Mouse (Mus musculus): ENCODE measurements at regions not wholly inside any gene's neighbourhood (a gene's known extent, or its start where the extent isn't known, plus 50 kb on each side); places are given as distances from the start of the nearest gene placed in this dataset.

- Histone ChIP-seq H3K4me1 (ENCODE audit: control insufficient read depth, insufficient read depth, low read length) (peaks cover 2% of the 10 kb centered on the region), H3K4me3 (replicated peaks; ENCODE audit: control insufficient read depth, low read depth, low read length) (no peak overlapping the region), H3K27ac (ENCODE audit: control insufficient read depth, insufficient read depth, low read depth, low read length, poor library complexity) (no peak overlapping the region)
- WGBS, result 31% methylated on average over 3 of the region's 3 CpGs
- TF ChIP-seq POLR2A (IDR thresholded peaks at IDR 0.05; ENCODE audit: borderline replicate concordance, control insufficient read depth, low read depth, low read length) (no peak), CTCF (IDR thresholded peaks at IDR 0.05; ENCODE audit: control insufficient read depth, insufficient read depth, low read length) (no peak)
These were observed 186.3 kb upstream of the Mvb12b start for GRCm38 (mm10) chr2:34074066-34074465.

- TF ChIP-seq CTCF (IDR thresholded peaks at IDR 0.05; ENCODE audit: control insufficient read depth, insufficient read depth, low read length) (no peak), POLR2A (IDR thresholded peaks at IDR 0.05; ENCODE audit: borderline replicate concordance, control insufficient read depth, low read depth, low read length) (no peak)
- Histone ChIP-seq H3K4me3 (replicated peaks; ENCODE audit: control insufficient read depth, low read depth, low read length) (no peak overlapping the region), H3K4me1 (ENCODE audit: control insufficient read depth, insufficient read depth, low read length) (no peaks in the 10 kb centered on the region), H3K27ac (ENCODE audit: control insufficient read depth, insufficient read depth, low read depth, low read length, poor library complexity) (no peak overlapping the region)
- WGBS, result 90% methylated on average over 13 of the region's 13 CpGs
These were observed 177.8 kb upstream of the Mvb12b start for GRCm38 (mm10) chr2:34065592-34065991.

GRCm38 (mm10) chr2:34065090-34065489 lies 177.3 kb upstream of the Mvb12b start:
- Histone ChIP-seq H3K4me3 (replicated peaks; ENCODE audit: control insufficient read depth, low read depth, low read length) (no peak overlapping the region), H3K27ac (ENCODE audit: control insufficient read depth, insufficient read depth, low read depth, low read length, poor library complexity) (no peak overlapping the region), H3K4me1 (ENCODE audit: control insufficient read depth, insufficient read depth, low read length) (no peaks in the 10 kb centered on the region)
- TF ChIP-seq CTCF (IDR thresholded peaks at IDR 0.05; ENCODE audit: control insufficient read depth, insufficient read depth, low read length), result no peak
- TF ChIP-seq POLR2A (IDR thresholded peaks at IDR 0.05; ENCODE audit: borderline replicate concordance, control insufficient read depth, low read depth, low read length), result no peak
- 45% methylated on average over 10 of the region's 10 CpGs for WGBS

GRCm38 (mm10) chr2:34056552-34056951 lies 168.8 kb upstream of the Mvb12b start:
- no peaks in the 10 kb centered on the region for H3K4me1 ChIP-seq (ENCODE audit: control insufficient read depth, insufficient read depth, low read length)
- TF ChIP-seq POLR2A (IDR thresholded peaks at IDR 0.05; ENCODE audit: borderline replicate concordance, control insufficient read depth, low read depth, low read length) (no peak), CTCF (IDR thresholded peaks at IDR 0.05; ENCODE audit: control insufficient read depth, insufficient read depth, low read length) (no peak)
- 80% methylated on average over 13 of the region's 13 CpGs for WGBS
- no peak overlapping the region for H3K4me3 ChIP-seq (replicated peaks; ENCODE audit: control insufficient read depth, low read depth, low read length)
- no peak overlapping the region for H3K27ac ChIP-seq (ENCODE audit: control insufficient read depth, insufficient read depth, low read depth, low read length, poor library complexity)

GRCm38 (mm10) chr2:34043064-34043463 lies 155.3 kb upstream of the Mvb12b start:
- Histone ChIP-seq H3K4me3 (replicated peaks; ENCODE audit: control insufficient read depth, low read depth, low read length) (no peak overlapping the region), H3K4me1 (ENCODE audit: control insufficient read depth, insufficient read depth, low read length) (no peaks in the 10 kb centered on the region), H3K27ac (ENCODE audit: control insufficient read depth, insufficient read depth, low read depth, low read length, poor library complexity) (no peak overlapping the region)
- 56% methylated on average over 5 of the region's 5 CpGs for WGBS
- TF ChIP-seq CTCF (IDR thresholded peaks at IDR 0.05; ENCODE audit: control insufficient read depth, insufficient read depth, low read length) (no peak), POLR2A (IDR thresholded peaks at IDR 0.05; ENCODE audit: borderline replicate concordance, control insufficient read depth, low read depth, low read length) (no peak)

- H3K4me3 ChIP-seq (replicated peaks; ENCODE audit: control insufficient read depth, low read depth, low read length), result no peak overlapping the region
- no peak overlapping the region for H3K27ac ChIP-seq (ENCODE audit: control insufficient read depth, insufficient read depth, low read depth, low read length, poor library complexity)
- TF ChIP-seq POLR2A (IDR thresholded peaks at IDR 0.05; ENCODE audit: borderline replicate concordance, control insufficient read depth, low read depth, low read length), result no peak
- no peak for TF ChIP-seq CTCF (IDR thresholded peaks at IDR 0.05; ENCODE audit: control insufficient read depth, insufficient read depth, low read length)
- WGBS, result 6% methylated on average over 7 of the region's 7 CpGs
- H3K4me1 ChIP-seq (ENCODE audit: control insufficient read depth, insufficient read depth, low read length), result no peaks in the 10 kb centered on the region
These were observed 154.6 kb upstream of the Mvb12b start for GRCm38 (mm10) chr2:34042336-34042735.

- no peak overlapping the region for H3K27ac ChIP-seq (ENCODE audit: control insufficient read depth, insufficient read depth, low read depth, low read length, poor library complexity)
- WGBS, result 68% methylated on average over 8 of the region's 8 CpGs
These were observed 151.2 kb upstream of the Mvb12b start for GRCm38 (mm10) chr2:34038982-34039381.

GRCm38 (mm10) chr2:34033212-34033611 lies 145.5 kb upstream of the Mvb12b start:
- no peaks in the 10 kb centered on the region for H3K4me1 ChIP-seq (ENCODE audit: control insufficient read depth, insufficient read depth, low read length)
- WGBS, result 42% methylated on average over 11 of the region's 11 CpGs
- H3K4me3 ChIP-seq (replicated peaks; ENCODE audit: control insufficient read depth, low read depth, low read length), result no peak overlapping the region
- TF ChIP-seq CTCF (IDR thresholded peaks at IDR 0.05; ENCODE audit: control insufficient read depth, insufficient read depth, low read length) (no peak), POLR2A (IDR thresholded peaks at IDR 0.05; ENCODE audit: borderline replicate concordance, control insufficient read depth, low read depth, low read length) (no peak)
- H3K27ac ChIP-seq (ENCODE audit: control insufficient read depth, insufficient read depth, low read depth, low read length, poor library complexity), result no peak overlapping the region

More at GRCm38 (mm10) chr2:34038982-34039381, 151.2 kb upstream of the Mvb12b start:
- Histone ChIP-seq H3K4me1 (ENCODE audit: control insufficient read depth, insufficient read depth, low read length) (no peaks in the 10 kb centered on the region), H3K4me3 (replicated peaks; ENCODE audit: control insufficient read depth, low read depth, low read length) (no peak overlapping the region)
- TF ChIP-seq CTCF (IDR thresholded peaks at IDR 0.05; ENCODE audit: control insufficient read depth, insufficient read depth, low read length) (no peak), POLR2A (IDR thresholded peaks at IDR 0.05; ENCODE audit: borderline replicate concordance, control insufficient read depth, low read depth, low read length) (no peak)

- 64% methylated on average over 7 of the region's 7 CpGs for WGBS
- Histone ChIP-seq H3K4me1 (ENCODE audit: control insufficient read depth, insufficient read depth, low read length) (no peaks in the 10 kb centered on the region), H3K4me3 (replicated peaks; ENCODE audit: control insufficient read depth, low read depth, low read length) (no peak overlapping the region), H3K27ac (ENCODE audit: control insufficient read depth, insufficient read depth, low read depth, low read length, poor library complexity) (no peak overlapping the region)
- TF ChIP-seq CTCF (IDR thresholded peaks at IDR 0.05; ENCODE audit: control insufficient read depth, insufficient read depth, low read length), result no peak
- TF ChIP-seq POLR2A (IDR thresholded peaks at IDR 0.05; ENCODE audit: borderline replicate concordance, control insufficient read depth, low read depth, low read length), result no peak
These were observed 143.7 kb upstream of the Mvb12b start for GRCm38 (mm10) chr2:34031421-34031820.

Measured in bone marrow, adult 2 months (tissue).